Mouse (Mus musculus): ENCODE results near the gene Cdk5rap3.

GRCm38 (mm10) chr11:96938426-96938800, 22.1 kb upstream of the Cdk5rap3 start:
- no peak for TF ChIP-seq MXI1 (IDR thresholded peaks at IDR 0.05; ENCODE audit: low read depth, low read length)
- TF ChIP-seq POLR2AphosphoS2 (IDR thresholded peaks at IDR 0.05; ENCODE audit: low read length), result no peak
- TF ChIP-seq TAL1 (IDR thresholded peaks at IDR 0.05; ENCODE audit: low read length), result no peak
